Mouse (Mus musculus) ES-Bruce4 (cell line): ENCODE data around the gene Serpinb9.

Experiments used
- CTCF ChIP-seq: IDR thresholded peaks from one replicate; pipeline ENCODE4 v1.8.1; 2011; ENCODE audit warnings: low read depth, low read length
- EP300 ChIP-seq: IDR thresholded peaks from 2 replicates; pipeline ENCODE4 v1.6.1; 2011; ENCODE audit warnings: low read depth, low read length; ENCODE audit not compliant: insufficient read depth
- POLR2A ChIP-seq: IDR thresholded peaks from one replicate; pipeline ENCODE4 v1.8.1; 2011; ENCODE audit warnings: low read length; ENCODE audit not compliant: insufficient read depth

DNA sequence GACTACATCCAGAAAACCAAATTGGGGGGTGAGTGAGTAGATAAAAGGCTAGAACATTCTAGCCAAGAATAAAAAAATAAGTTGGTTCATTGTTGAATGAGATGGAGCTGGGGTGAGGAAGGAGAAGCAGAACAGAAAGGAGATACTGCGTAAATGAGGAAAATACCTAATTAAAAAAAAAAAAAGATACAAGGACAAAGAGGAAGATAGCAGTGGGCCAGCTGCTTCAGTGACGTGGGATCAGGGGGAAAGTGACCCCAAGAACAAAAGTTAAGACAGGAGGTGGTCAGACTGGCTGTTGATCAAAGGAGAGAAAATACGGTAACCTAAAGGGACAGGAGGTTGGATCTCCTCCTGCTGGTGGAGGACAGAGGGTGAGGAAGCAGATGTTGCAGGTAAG lies at the start of gene Serpinb9:
- TF ChIP-seq CTCF (no peak), POLR2A (no peak), EP300 (no peak)
